Mouse (Mus musculus): ENCODE results near the gene Cnr2. TPM values are rescaled to one million over a fixed set of nuclear protein-coding genes. Genes with fewer than 3 reads are reported as not detected.

The Cnr2 gene
- polyA plus RNA-seq, 1 experiment from 2014 or later: 1.1 TPM

DNA sequence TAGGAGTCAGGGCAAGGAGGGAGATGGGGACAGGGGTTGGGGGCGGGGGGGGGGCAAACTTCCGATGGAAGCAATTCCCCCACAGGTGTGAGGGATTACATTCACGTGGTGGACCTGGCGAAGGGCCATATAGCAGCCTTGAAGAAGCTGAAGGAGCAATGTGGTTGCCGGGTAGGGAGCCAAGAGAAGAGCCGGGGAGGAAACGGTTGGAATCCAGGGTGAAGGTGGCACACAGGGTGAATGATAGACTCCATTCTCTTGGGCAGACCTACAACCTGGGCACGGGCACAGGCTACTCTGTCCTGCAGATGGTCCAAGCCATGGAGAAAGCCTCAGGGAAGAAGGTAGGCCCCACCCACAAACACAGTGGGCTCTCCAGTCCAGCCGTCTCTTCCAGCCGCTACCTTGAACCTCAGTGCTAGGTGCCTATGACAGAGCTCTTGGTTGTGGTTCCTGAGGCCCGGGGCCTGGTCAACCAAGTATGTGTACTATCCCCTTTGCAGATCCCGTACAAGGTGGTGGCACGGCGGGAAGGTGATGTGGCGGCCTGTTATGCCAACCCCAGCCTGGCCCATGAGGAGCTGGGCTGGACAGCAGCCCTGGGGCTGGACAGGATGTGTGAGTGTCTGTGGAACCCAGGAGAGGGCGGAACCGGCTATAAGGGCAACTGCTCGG is 72.0 kb downstream of the Cnr2 start:
- Histone ChIP-seq H3K4me2 (replicated peaks; ENCODE audit: low read depth, low read length) (no peak overlapping the region), H3K27me3 (ENCODE audit: insufficient read depth, low read length) (no peaks in the 10 kb centered on the region), H3K4me3 (ENCODE audit: low read length) (no peak overlapping the region), H3K36me3 (ENCODE audit: insufficient read depth, low read length) (peaks cover 45% of the 10 kb centered on the region), H3K9ac (replicated peaks; ENCODE audit: low read length) (no peak overlapping the region), H3K27ac (ENCODE audit: low read length) (no peak overlapping the region), H3K4me1 (ENCODE audit: insufficient read depth, low read length) (peaks cover 27% of the 10 kb centered on the region), H3K9me3 (ENCODE audit: low read length) (no peaks in the 10 kb centered on the region)
- WGBS: 93% methylated on average over 18 of the region's 18 CpGs
- no peak for ATAC-seq (ENCODE audit: low FRiP score, low TSS enrichment)

DNA sequence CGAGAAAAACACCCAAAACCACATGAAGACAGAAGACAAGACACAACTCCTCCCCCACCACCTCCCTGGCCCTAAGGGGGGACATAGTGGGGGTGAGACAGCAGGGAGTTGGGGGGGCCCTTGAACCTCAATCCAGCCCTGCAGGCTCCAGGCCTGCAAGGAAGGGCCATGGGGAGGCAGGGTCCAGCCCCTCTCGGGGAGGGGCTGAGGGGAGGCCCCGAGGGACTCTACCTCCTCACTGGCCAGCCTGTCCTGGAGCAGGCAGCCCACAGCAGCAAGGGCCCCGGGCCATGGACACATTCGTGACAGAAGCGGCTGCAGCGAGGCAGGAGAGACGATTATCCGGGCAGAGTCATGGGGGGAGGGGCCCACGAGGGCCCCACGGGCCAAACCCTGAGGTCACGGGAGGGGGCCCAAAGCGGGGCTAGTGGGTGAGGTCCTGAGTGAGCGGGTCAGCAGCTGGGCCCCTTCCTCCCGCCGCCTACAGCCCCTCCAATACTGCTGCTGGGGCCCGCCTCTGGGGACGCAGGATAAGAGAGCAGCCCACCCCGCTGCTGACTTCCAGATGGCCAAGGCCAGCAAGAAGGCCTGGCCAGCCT is 73.2 kb downstream of the Cnr2 start:
- no peak overlapping the region for H3K4me2 ChIP-seq (replicated peaks; ENCODE audit: low read depth, low read length)
- H3K36me3 ChIP-seq (ENCODE audit: insufficient read depth, low read length): peaks cover 45% of the 10 kb centered on the region
- WGBS: 78% methylated on average over 15 of the region's 19 CpGs
- H3K27ac ChIP-seq (ENCODE audit: low read length): no peak overlapping the region
- H3K4me3 ChIP-seq (ENCODE audit: low read length): no peak overlapping the region
- H3K9me3 ChIP-seq (ENCODE audit: low read length): no peaks in the 10 kb centered on the region
- H3K27me3 ChIP-seq (ENCODE audit: insufficient read depth, low read length): no peaks in the 10 kb centered on the region
- ATAC-seq (ENCODE audit: low FRiP score, low TSS enrichment): no peak
- no peak overlapping the region for H3K9ac ChIP-seq (replicated peaks; ENCODE audit: low read length)
- peaks cover 30% of the 10 kb centered on the region for H3K4me1 ChIP-seq (ENCODE audit: insufficient read depth, low read length)

DNA sequence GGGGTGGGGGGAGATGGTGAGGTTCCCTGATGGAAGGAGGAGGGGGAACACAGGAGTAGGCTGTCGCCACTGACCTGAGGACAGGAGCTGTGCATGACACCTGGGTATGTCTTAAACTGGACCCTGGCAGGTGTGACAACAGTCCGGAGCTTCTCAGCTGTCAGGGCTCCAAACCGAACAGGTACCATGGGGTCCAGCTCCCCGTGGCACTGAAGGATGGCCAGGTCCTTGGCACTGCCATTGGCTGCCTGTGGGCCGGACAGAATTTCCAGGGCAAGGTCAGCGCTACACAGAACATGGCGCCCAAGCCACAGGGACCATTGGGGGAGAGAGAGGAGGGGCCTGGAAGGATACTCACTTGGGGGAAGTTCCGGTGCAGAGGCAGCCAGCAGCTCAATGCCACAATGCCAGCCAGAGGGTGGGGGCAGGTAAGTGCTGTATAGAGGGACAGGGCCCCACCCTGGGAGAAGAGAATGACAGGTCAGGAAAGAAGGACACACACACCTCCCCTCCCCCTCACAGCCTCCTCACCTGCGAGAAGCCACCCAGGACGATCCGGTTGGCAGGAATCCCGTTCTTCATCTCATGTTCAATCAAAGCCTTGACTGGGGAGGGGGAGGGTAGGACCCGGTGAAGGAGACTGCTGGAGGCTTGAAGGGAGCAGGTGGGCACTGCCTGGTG is 74.0 kb downstream of the Cnr2 start:
- Histone ChIP-seq H3K27ac (ENCODE audit: low read length) (no peak overlapping the region), H3K9ac (replicated peaks; ENCODE audit: low read length) (no peak overlapping the region), H3K9me3 (ENCODE audit: low read length) (no peaks in the 10 kb centered on the region), H3K36me3 (ENCODE audit: insufficient read depth, low read length) (peaks cover 45% of the 10 kb centered on the region), H3K4me3 (ENCODE audit: low read length) (no peak overlapping the region), H3K4me1 (ENCODE audit: insufficient read depth, low read length) (peaks cover 29% of the 10 kb centered on the region), H3K4me2 (replicated peaks; ENCODE audit: low read depth, low read length) (no peak overlapping the region), H3K27me3 (ENCODE audit: insufficient read depth, low read length) (no peaks in the 10 kb centered on the region)
- no peak for ATAC-seq (ENCODE audit: low FRiP score, low TSS enrichment)
- WGBS: 88% methylated on average over 13 of the region's 13 CpGs

Other genes with a start within 250 kb of the Cnr2 start
- 1.0 and 1.4 TPM in 2 replicates for gene Ifnlr1, start 209.1 kb upstream of the Cnr2 start, polyA plus RNA-seq (2015; fragmentation: Nextera tagmentation; extraction: Ambion mirVana)
- gene Il22ra1, start 167.2 kb upstream of the Cnr2 start, polyA plus RNA-seq (2015; fragmentation: Nextera tagmentation; extraction: Ambion mirVana): 0.11 TPM in 1 of 2 replicates, not detected in the other
- 0.76 and 0.86 TPM in 2 replicates for gene Myom3, start 135.7 kb upstream of the Cnr2 start, polyA plus RNA-seq (2015; fragmentation: Nextera tagmentation; extraction: Ambion mirVana)
- 242 and 253 TPM in 2 replicates for gene Srsf10, start 39.6 kb upstream of the Cnr2 start, polyA plus RNA-seq (2015; fragmentation: Nextera tagmentation; extraction: Ambion mirVana)
- gene Pnrc2, start 21.5 kb upstream of the Cnr2 start, polyA plus RNA-seq (2015; fragmentation: Nextera tagmentation; extraction: Ambion mirVana): 211 and 212 TPM in 2 replicates
- 89.1 and 89.4 TPM in 2 replicates for gene Fuca1, start 25.3 kb downstream of the Cnr2 start, polyA plus RNA-seq (2015; fragmentation: Nextera tagmentation; extraction: Ambion mirVana)
- 86.5 and 93.2 TPM in 2 replicates for gene Hmgcl, start 51.1 kb downstream of the Cnr2 start, polyA plus RNA-seq (2015; fragmentation: Nextera tagmentation; extraction: Ambion mirVana)
- gene Gale, start 68.3 kb downstream of the Cnr2 start, polyA plus RNA-seq (2015; fragmentation: Nextera tagmentation; extraction: Ambion mirVana): 40.6 and 40.7 TPM in 2 replicates
- 143 and 147 TPM in 2 replicates for gene Lypla2, start 77.2 kb downstream of the Cnr2 start, polyA plus RNA-seq (2015; fragmentation: Nextera tagmentation; extraction: Ambion mirVana)
- 46.8 and 48.7 TPM in 2 replicates for gene Pithd1, start 91.9 kb downstream of the Cnr2 start, polyA plus RNA-seq (2015; fragmentation: Nextera tagmentation; extraction: Ambion mirVana)
- gene Eloa, start 126.4 kb downstream of the Cnr2 start, polyA plus RNA-seq (2015; fragmentation: Nextera tagmentation; extraction: Ambion mirVana): 45.1 and 45.2 TPM in 2 replicates
- gene Rpl11, start 158.0 kb downstream of the Cnr2 start, polyA plus RNA-seq (2015; fragmentation: Nextera tagmentation; extraction: Ambion mirVana): 372 and 438 TPM in 2 replicates
- gene Id3, start 248.1 kb downstream of the Cnr2 start, polyA plus RNA-seq (2015; fragmentation: Nextera tagmentation; extraction: Ambion mirVana): 953 and 999 TPM in 2 replicates

All from kidney, embryonic 16.5 days (tissue).